Mouse (Mus musculus) spleen, postnatal 4 days (tissue): ENCODE results near the gene Slc35f2.

ENCODE experiments used
- DNase-seq, 2 experiments: peaks; one replicate each; pipeline ENCODE4 v3.0.0; 2022; ENCODE audit warnings: low spot score in 2 of 2

Gene Slc35f2

DNA sequence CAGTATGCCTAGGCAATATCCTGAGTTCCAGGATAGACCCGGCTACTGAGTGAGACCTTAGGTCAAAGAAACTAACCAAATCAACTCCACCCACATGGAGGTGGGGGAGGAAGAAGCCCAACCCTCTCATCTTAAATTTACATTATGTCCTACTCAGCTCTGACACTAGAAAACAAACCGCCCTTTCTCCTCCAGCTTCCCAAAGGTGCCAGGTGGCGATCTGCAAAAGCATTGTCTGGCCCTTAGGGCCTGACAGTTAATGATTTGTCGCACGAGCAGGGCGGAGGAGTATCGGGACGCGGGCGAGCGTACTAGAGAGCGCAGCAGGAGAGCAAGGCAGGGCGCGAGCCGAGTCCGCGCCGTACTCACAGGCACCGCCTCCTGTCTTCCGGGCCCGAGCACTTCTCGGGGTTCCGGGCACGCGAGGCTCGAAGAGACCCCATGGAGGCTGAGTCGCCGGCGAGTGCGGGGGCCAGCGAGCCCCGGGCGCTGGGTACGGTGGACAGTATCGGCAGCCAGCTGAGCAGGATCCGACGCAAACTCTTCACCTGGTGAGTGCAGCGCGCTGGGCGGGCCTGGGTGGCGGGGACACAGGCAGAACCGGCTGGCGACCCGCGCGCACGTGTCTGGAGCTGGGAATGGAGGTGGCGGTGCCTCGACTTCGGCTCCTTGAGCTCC, at the start of gene Slc35f2:
TSS of gene Slc35f2 (plus strand) at position 195 of the 678 bp plus-strand sequence.
- peak in 1 of 2 experiments; percentile 63 for DNase-seq

DNA sequence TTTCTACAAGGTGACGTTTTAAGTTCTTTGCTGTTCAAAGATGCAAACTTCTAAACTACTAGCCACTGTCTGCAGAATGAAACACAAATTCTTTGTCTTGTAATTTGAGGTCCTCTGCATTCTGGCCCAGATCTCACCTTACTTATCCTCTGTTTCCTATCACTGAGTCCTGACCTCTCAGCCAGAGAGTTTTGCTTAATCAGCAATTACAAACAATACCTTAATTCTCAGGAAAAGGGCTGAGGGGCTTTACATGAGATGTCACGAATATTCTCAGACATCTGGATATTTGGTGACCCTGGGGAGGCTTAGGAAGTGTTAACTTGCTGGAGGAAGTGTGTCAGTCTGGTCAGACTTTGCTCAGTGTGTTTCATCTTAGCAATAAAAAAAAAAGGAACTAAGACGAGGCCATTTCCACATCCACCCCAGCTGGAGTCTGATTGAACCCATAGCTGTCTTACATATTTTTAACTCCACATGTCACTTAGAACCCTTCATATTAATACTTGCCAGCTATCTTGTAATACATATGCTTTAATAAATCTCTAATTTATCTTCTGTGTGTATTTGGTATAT, 30.4 kb upstream of the Slc35f2 start:
- DNase-seq, result no peak

DNA sequence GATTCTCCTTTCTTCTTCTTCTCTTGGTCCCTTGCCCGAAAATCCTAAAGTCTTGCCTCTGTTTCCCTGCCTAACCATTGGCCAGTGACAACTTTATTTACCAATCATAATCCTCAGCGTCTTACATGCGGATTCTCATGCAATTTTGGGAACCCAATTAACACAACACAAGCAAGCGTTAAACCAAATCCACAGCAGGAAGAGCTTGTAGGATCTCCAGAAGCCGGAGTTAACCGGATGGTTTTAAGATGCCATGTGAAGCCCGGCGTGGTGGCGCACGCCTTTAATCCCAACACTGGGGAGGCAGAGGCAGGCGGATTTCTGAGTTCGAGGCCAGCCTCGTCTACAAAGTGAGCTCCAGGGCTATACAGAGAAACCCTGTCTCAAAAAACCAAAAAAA, 20.9 kb upstream of the Slc35f2 start:
- DNase-seq, result no peak

DNA sequence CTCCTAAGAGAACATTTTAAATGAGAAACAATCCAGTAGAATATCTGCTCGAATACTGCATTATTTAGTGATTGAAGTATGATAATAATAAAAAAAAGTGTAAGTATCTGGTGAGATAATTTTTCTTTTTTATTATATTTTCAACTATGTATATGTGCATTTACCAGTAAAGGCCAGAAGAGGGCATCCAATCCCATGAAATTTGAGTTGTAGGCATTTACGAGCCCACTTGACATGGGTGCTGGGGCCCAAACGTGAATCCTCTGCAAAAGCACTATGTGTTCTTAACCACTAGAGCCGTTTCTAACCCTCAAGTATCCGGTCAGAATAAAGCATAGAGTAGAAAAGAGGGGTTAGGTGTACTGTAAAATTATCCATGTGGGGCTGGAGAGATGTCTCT, 20.4 kb upstream of the Slc35f2 start:
- DNase-seq, result no peak

DNA sequence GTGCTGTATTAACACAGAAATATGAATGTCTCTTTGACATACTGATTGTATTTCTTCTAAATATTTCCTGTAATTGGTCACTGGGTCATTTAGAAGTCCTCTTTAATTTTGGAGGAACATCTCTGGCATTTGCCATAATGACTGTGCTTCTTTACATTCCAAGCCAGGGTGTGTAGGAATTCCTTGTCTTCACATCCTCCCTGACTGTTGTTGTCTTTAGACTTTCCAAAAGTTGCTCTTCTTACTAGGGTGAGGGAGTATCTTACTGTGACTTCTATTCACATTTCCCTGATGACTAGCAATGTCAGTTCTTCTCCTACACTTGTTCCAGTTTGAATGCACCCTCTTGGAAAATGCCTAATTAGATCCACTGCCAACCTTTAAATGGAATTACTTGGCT, 16.5 kb upstream of the Slc35f2 start:
- DNase-seq, result no peak

DNA sequence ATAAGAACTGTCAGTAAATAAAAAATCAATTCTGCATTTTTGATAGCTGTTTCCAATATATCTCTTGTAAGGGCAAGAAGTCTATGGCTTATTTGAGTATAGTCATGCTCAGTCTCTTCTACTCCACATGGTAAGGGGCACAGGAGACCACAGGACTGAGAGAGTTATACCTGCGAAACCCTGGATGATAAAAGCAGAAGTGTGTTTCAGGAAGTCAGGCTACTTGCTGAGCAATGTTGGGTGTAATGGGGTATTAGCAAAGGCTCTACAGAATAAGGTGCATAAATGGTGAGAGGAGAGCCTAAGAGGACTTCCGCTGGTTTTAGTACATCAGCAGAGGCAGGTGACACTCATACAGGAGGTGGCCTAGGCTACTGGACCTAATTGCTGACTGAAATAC, 13.2 kb upstream of the Slc35f2 start:
- DNase-seq, result no peak

DNA sequence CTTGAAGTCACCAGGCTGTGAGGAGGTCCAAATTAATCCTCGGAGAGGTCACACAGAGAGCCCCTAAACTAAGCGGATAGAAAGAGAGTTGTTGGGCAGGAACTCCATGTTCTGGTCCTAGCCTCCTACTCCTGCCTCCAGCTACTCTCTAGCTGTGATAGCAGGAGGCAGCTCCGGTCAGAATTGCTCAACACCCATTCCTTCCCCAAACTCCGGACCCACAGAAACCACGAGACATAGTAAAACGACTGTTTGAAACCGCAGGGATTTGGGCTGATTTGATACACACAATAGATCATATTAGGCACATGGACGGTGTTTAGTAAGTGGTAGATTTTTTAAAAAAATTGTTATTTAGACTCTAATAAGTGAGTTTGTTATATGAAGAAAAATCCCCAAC, 6.6 kb upstream of the Slc35f2 start:
- DNase-seq, result no peak

DNA sequence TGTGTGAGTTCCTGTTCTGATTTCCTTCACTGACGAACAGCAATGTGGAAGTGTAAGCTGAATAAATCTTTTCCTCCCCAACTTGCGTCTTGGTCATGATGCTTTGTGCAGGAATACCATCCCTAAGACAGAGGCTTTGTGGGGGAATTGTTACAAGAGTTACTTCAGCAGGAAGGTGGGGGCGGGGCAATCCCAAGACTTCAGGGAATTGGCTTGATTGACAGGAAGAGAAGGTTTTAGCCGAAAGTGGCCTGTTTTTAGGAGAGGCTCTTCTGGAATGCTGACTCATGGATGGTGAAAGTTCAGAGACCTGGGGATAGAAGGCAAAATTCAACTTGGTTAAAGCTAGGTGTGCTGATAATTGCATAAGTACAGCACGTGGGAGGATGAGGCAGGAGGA, 2.9 kb upstream of the Slc35f2 start:
- DNase-seq, result no peak

DNA sequence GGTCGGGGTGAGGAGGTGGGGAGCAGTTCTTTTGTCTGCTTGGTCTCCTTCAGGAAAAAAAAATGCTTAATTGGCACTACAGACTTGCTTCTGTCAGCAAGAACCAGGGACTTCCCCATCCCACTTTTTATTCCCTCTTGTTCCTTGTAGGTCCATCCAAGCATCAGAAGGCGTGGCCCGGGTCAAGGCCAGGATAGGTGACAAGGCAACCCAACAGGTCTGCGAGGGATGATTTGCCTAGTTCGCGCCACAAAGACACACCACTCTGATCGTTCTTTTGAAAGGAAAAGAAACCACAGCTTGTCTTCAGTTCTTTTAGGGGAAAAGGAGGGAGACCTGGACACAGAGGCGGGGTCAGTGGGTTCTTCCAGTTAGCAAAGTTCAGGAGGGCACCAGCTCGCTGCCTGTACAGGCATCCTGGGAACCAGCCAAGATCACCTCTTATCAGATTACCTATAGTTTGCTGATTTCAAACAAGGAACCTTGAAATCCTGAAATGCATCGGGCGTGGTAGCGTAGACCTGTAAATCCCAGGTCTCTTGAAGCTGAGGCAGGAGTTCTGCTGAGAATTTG, 481 bp upstream of the Slc35f2 start:
- DNase-seq, result no peak

DNA sequence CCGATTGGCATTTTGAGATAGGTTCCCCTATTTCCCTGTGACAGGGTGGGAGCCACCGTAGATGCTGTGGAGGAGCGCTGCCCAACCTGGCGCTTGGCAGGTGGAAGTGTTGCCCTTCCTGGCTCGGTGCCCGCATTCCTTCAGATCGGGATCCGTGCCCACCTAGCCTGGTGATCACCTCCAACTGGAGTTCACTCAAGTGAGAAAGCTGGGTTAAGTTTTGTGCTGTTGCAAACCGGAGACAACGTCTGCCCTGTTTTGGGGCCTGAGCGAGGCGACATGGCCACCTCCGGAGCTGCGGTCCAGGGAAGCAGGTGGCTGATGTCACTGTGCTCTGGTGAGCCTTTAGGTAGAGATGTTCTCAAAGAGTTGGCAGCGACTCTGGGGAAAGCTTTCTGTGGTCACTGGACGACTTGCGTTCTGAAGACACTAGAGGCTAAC, 803 bp downstream of the Slc35f2 start:
- DNase-seq, result peak in 1 of 2 experiments; percentile 59

DNA sequence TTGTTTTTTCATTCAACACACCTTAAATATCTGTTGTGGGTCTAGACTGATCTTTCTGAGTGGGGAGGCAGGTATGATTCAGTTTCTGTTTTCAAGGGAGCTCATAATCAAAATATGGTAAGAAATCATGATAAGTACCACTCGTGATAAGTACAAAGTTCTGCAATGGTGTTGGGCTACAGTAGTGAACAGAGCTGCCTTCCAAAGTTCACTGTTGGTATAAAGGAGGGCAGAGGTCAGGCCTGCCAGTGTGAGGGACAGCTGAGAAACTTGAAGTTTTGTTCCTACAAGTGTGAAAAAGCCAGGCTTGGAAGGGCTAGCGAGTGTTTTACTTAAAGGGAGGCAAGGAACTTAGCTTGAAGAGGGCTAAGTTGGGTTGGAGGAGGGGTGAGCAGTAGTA, 4.2 kb downstream of the Slc35f2 start:
- DNase-seq, result no peak

DNA sequence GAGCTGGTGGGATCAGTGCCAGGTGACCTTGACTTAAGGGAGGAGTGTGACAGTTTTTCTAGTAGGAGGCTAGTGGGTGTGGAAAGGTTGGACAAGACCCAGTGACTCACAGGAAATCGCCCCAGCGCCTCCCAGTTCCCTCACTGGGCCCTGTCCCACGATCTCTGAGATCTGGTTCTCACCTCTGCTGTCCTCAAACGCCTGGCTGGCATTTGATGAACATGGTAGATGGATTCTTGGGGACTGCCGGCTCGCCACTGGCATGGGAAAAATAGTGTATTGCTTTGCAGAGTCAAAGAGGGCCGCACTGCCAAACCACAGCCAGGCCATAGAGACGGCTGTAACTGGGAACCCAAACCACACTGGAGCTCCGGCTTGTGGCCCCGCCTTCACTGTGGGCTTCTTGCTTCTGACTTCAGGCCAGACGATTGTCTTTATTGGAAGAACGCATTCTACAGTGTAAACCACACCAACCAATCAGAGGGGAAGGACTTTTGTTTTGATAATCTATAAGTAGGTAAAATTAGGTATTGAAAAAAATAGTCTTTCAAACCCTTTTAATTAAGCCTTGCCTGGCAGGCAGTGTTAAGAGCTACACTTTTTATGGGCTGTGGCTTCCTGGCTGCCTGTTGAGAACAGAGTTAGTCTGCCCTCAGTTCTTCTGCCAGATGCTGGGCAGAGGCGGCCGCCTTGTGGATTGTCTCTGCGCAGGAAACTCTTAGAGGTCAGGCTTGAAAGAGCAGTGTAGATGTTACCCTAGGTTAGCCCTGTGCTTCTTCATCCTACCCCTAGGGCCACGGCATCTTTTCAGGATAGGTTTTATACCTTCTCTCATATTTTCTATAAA, 15.4 kb downstream of the Slc35f2 start:
- DNase-seq, result no peak

DNA sequence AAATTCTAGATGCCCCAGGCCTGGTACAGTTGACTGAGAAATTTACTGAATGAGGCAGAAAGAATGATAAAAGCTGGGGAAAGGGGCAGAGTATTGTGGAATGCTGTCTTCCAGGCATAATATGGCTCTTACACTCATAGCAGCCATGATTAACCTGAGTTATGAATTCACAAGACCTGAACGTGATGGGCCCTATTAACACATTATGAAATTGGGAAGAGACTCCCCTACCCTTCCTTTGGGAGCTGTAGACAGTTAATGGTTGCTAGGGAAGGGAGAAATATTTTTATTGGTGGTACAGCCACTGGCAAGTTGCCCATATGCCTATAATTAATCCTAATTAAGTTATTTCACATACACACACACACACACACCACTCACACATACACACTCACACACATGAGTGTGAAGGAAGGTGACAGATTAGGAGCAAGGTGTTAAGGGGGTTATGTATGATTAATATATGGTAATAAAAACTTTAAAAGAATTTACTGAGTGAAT, 22.5 kb downstream of the Slc35f2 start:
- DNase-seq, result no peak

DNA sequence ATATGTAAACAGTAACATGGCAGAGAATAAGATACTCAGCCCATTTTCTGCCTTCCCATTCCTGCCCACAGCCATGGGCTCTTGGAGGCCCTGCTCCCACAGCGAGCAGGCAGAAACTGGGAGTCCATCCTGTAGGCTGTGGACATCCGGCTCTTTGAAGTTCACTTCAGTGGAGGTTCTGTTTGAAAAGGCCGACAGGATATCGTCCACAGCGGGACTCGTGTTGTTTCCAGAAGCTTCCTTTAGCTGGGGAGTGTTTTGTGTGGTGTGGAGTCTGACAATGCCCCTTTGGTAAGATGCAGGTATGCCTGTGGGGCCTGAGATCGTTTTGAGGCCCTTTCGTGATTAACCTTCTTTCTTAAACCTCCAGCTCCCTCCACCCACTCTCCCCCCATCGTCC, 23.2 kb downstream of the Slc35f2 start:
- DNase-seq, result no peak

DNA sequence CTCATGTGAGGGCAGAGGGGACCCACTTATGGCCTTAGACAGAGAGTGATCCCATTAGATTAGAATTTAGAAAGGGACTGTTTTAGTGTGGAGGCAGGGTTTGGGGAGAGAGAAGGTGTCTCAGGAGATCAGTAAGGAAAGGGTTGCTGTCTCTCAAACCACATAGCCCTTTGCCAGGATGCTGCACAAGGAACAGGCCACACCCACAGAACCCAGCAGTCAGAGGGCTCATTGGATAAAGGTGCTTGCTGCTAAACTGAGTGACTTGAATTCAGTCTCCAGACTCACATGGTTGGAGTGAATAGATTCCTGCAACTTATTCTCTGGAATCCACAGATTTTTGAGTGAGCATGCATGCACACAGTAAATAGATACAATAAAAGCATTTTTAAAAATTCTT, 24.0 kb downstream of the Slc35f2 start:
- DNase-seq, result no peak

DNA sequence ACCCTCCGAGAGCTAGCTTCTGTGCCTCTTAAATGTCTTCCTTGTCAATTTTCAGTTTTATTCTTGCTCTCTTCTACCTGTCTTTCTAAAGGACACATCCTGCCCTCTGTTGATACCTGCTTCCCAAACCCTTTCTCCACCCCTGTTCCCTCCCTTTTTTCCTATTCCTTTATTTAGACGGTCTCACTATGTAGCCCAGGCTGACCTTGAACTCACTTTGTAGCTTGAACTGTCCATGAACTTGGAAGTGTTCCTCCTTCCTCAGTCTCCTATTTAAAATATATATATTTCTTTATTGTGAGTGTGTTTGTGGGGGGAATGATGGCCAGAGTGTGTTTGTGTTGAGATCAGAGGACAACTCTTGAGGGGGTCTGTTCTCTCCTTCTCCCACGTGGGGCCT, 25.0 kb downstream of the Slc35f2 start:
- no peak for DNase-seq

DNA sequence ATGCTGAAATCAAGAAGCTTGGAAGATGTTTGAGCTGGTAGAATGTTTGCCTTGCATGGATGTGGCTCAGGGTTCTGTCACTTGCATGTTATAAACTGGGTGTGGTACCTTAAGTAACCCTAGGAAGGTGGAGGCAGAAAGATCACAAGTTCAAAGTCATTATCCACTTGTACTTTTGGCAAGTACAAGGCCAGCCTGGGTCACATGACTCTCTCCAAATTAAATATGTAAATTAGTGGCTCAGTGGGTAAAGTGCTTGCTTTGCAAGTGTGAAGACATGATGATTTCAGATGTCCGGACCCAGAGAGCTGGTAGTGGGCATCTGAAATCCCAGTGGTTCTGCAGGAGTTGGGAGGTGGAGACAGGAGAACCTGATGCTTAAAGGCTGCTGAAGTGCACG, 25.8 kb downstream of the Slc35f2 start:
- DNase-seq, result no peak

DNA sequence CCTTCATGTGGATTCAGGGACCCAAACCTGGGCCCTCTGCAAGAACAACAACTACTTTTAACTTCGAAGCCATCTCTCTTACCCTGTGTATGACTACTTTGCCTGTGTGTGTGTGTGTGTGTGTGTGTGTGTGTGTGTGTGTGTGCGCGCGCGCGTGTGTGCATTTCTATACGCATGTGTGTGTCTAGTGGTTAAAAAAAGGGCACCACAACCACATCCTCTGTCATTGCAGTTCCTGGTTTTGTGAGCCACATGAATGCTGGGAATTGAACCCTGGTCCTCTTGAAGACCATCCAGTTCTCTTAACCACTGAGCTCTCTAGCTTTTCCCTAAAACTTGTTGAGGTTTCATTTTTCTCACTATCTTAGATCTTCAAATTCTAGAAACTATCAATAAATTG, 31.6 kb downstream of the Slc35f2 start:
- no peak for DNase-seq

DNA sequence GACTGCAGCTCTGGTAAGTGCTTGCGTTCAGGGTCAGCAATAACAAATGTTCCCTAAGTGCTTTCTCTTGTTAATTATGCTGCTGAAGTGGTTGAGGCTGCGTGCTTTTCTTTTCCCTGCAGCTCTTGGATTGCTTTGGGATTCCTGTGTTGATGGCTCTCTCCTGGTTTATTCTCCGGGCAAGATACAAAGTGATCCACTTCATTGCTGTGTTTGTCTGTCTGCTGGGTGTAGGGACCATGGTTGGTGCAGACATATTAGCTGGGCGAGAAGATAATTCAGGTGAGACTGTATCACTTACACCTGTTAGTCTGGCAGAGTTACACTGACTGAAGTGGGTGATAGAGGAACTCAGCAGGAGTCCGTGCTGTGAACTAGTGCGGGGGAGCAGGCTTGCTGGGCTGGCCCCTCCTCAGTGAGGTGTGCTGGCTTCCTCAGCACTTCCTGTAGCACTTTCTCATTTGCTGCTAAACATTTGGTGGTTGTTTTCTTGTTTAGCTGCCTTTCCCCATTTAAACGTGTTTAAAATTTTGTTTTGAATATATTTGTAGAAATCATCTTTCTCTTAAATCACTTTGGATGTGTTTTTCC, 35.3 kb downstream of the Slc35f2 start:
- DNase-seq, result no peak

DNA sequence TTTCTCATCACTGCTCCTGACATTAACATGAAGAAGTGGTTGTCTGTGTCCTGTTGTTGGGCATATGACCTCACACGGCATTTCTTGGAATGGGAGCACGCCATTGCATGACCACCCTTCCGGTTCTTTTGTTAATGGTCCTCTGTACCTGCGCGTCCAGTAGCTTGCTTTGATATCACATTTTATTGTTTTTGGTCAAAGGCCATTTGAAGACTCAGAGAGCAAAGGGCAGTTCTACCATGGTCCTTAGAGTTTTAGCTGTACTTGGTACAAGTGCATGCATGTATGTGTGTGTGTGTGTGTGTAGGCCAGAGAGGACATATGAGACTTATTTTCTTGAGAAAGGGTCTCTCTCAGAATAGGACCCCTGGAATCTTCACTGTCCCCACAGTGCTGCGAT, 42.1 kb downstream of the Slc35f2 start:
- no peak for DNase-seq

DNA sequence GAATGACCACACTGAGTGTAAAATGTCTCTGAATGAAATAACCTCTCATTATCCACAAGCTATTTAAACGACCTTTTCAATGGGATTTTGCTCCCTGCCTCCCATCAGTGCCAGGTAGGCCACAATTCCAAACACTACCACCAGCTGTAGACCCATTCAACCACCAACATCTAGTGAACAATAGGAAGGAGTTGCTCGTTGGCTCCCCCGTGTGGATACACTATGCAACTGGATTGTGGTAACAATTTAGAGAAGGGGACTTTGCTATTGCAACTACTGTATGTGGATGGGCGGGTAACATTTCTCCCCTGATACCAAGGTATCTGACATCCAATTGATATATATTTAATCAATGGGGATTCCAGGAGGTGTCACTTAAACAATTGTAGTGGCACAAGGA, 47.4 kb downstream of the Slc35f2 start:
- peak; percentile 43 to 82 for DNase-seq

DNA sequence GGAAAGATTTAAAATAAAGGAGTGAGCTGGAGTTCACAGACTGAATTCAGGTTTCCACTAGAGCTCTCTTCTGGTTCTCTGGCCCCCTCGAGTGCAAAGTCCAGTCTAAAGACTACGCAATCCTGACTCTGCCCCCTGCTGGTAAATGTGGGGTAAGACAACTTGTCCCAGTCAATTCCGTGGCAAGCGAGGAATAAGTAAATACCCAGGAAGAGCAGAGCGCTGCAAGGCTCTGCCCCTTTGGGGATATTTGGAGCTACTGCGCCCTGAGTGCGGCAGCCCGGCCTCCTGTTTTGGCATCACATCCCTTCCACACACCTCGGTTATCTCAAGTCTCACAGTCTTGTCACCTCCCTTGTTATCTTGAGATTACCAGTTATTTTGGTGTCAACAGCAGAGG, 54.0 kb downstream of the Slc35f2 start:
- DNase-seq, result no peak
